In the genomic region with DNA sequence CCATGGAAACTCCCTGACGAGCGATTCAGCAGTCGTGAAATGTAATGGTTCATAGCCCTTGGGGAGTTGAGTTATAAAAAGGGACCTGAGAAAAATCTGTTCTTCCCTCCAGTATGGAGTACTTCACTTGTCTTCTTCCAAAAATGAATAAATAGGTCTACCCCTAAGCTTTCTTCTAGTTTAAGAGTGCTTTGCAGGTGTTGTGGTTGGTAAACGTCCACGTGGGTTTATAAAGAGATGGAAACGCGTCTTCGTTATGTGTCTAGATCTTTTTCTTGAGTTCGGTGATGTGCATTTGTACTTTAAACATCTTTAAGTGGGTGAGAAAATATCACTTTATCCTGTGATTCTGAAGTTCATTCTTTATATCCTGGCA, we compare ENCODE assay signal across 8 mouse cellular contexts. TPM values are rescaled to one million over a fixed set of nuclear protein-coding genes. Genes with fewer than 3 reads are reported as not detected.
DNase-seq lines count a peak whose midpoint lies in the region; ATAC-seq and TF ChIP-seq lines count a peak whose summit lies in the region.

No protein-coding gene starts in this region.

- TF ChIP-seq POLR2A in myocyte (IDR thresholded peaks at IDR 0.05; ENCODE audit: insufficient read length, low read depth), result no peak

- H3K79me2 ChIP-seq in myocyte (ENCODE audit: control insufficient read depth, insufficient read depth), result peaks cover 31% of the 10 kb centered on the region

- intact Hi-C loops in left cerebral cortex, adult 2 months (cut with DNase I), result loop anchor here (5.0 kb wide), 3 partner anchors 86 to 206 kb away; a partner anchor contains a TSS

- H3K36me3 ChIP-seq in embryonic facial prominence, embryonic 12.5 days, result peaks cover 13% of the 10 kb centered on the region
- H3K36me3 ChIP-seq in intestine, embryonic 14.5 days (ENCODE audit: control insufficient read depth, insufficient read depth, low read length), result peaks cover 22% of the 10 kb centered on the region
- peaks cover 15% of the 10 kb centered on the region for H3K36me3 ChIP-seq in myocyte (ENCODE audit: control insufficient read depth, insufficient read depth)

- 4% methylated on average over 9 of the region's 9 CpGs for WGBS in embryonic facial prominence, embryonic 12.5 days
- whole genome bisulfite sequencing in intestine, embryonic 14.5 days, result 2% methylated on average over 9 of the region's 9 CpGs

- H3K27me3 ChIP-seq in embryonic facial prominence, embryonic 12.5 days, result no peaks in the 10 kb centered on the region
- no peaks in the 10 kb centered on the region for H3K27me3 ChIP-seq in intestine, embryonic 14.5 days (replicated peaks; ENCODE audit: control insufficient read depth, insufficient read depth, low read length)
- no peaks in the 10 kb centered on the region for H3K27me3 ChIP-seq in myocyte (ENCODE audit: control insufficient read depth, insufficient read depth, insufficient read length)

- no peak for ATAC-seq in embryonic facial prominence, embryonic 12.5 days (ENCODE audit: insufficient number of reproducible peaks, insufficient read depth, low FRiP score, low TSS enrichment)
- ATAC-seq in intestine, embryonic 14.5 days (replicated peaks; ENCODE audit: low FRiP score, low TSS enrichment, low read depth), result no peak

- peak overlapping the region; percentile 95 for H3K4me3 ChIP-seq in left cerebral cortex, adult 2 months
- peak overlapping the region; percentile 73 for H3K4me3 ChIP-seq in embryonic facial prominence, embryonic 12.5 days
- peak overlapping the region; percentile 80 for H3K4me3 ChIP-seq in intestine, embryonic 14.5 days (ENCODE audit: low read depth, low read length)
- H3K4me3 ChIP-seq in myocyte, result peak overlapping the region; percentile 79

- no peaks in the 10 kb centered on the region for H3K9me3 ChIP-seq in embryonic facial prominence, embryonic 12.5 days
- H3K9me3 ChIP-seq in intestine, embryonic 14.5 days (ENCODE audit: control insufficient read depth, low read length), result no peaks in the 10 kb centered on the region

- peak overlapping the region; percentile 64 for H3K4me2 ChIP-seq in embryonic facial prominence, embryonic 12.5 days (replicated peaks)
- H3K4me2 ChIP-seq in intestine, embryonic 14.5 days (ENCODE audit: low read length), result peak overlapping the region; percentile 75
- peak overlapping the region; percentile 91 for H3K4me2 ChIP-seq in myocyte (ENCODE audit: low read depth)

- peak overlapping the region; percentile 56 for H3ac ChIP-seq in myocyte (ENCODE audit: control insufficient read depth, insufficient read length)

- TF ChIP-seq CTCF in left cerebral cortex, adult 2 months (IDR thresholded peaks at IDR 0.05), result no peak

- peak overlapping the region; percentile 99 for H3K27ac ChIP-seq in left cerebral cortex, adult 2 months
- H3K27ac ChIP-seq in embryonic facial prominence, embryonic 12.5 days, result peak overlapping the region; percentile 91; the same call in 1 of the 2 replicates
- H3K27ac ChIP-seq in intestine, embryonic 14.5 days (ENCODE audit: low read depth), result peak overlapping the region; percentile 94; the same call in 1 of the 2 replicates

- peaks cover 8% of the 10 kb centered on the region; the same call in 1 of the 2 replicates for H3K4me1 ChIP-seq in embryonic facial prominence, embryonic 12.5 days
- peaks cover 7% of the 10 kb centered on the region; the same call in 1 of the 2 replicates for H3K4me1 ChIP-seq in intestine, embryonic 14.5 days (replicated peaks; ENCODE audit: control insufficient read depth, insufficient read depth, low read length)

- no peak for DNase-seq in left cerebral cortex, adult 2 months (ENCODE audit: extremely low spot score in 1 of 2, low spot score in 2 of 2)
- DNase-seq in left cerebral cortex, adult 18-20 months (ENCODE audit: low spot score in 2 of 2), result no peak
- no peak for DNase-seq in intestine, embryonic 14.5 days (ENCODE audit: low spot score)
- no peak for DNase-seq in embryo, embryonic 9.5 days (ENCODE audit: extremely low spot score)
- DNase-seq in spleen, adult 18-20 months, result no peak
- no peak for DNase-seq in cerebellum, adult 11-12 months

- peak overlapping the region; percentile 62 for H3K9ac ChIP-seq in embryonic facial prominence, embryonic 12.5 days
- H3K9ac ChIP-seq in intestine, embryonic 14.5 days (ENCODE audit: low read length), result peak overlapping the region; percentile 64

TF ChIP-seq in myocyte, 11 proteins besides CTCF, POLR2A, EP300 and RAD21:
- no peak for TF ChIP-seq CEBPB (IDR thresholded peaks at IDR 0.05; ENCODE audit: insufficient read depth, poor library complexity, severe bottlenecking)
- no peak for TF ChIP-seq MYOG (IDR thresholded peaks at IDR 0.05; ENCODE audit: control insufficient read depth in 1 of 3, insufficient read depth in 1 of 3, insufficient read length in 2 of 3, low read depth in 2 of 3)
- no peak for TF ChIP-seq MAX (IDR thresholded peaks at IDR 0.05; ENCODE audit: low read depth)
- TF ChIP-seq TCF12 (IDR thresholded peaks at IDR 0.05; ENCODE audit: insufficient read depth, poor library complexity, severe bottlenecking), result no peak
- TF ChIP-seq REST (IDR thresholded peaks at IDR 0.05; ENCODE audit: insufficient read depth, insufficient read length), result no peak
- TF ChIP-seq MYOD1 (IDR thresholded peaks at IDR 0.05; ENCODE audit: control insufficient read depth in 1 of 3, insufficient read length in 2 of 3, low read depth in 2 of 3), result no peak
- TF ChIP-seq TCF3 (IDR thresholded peaks at IDR 0.05; ENCODE audit: insufficient read length, low read depth), result no peak
TF ChIP-seq in myocyte: peak in this region for 0.

RNA-seq across cellular contexts. Expression of a gene that starts 0.9 kb away (rescaled TPM):
- total RNA-seq in left cerebral cortex, adult 2 months (2021), result 10 to 100 TPM; 32.6 to 35.1 TPM
- total RNA-seq in left cerebral cortex, adult 18-20 months (2021), result 10 to 100 TPM; 35.6 to 44.1 TPM
- 66.8 and 83.4 TPM in 2 replicates for polyA plus RNA-seq in embryonic facial prominence, embryonic 12.5 days (2016; fragmentation: Nextera tagmentation; extraction: Ambion mirVana)
- 105 and 116 TPM in 2 replicates for polyA plus RNA-seq in intestine, embryonic 14.5 days (2014; fragmentation: Nextera tagmentation; extraction: Ambion mirVana)
- 23.6 TPM for polyA plus RNA-seq in myocyte (2012; fragmentation: generic; extraction: Trizol)

RNA-seq across cellular contexts. Expression of a gene that starts 14.5 kb away (rescaled TPM):
- total RNA-seq in left cerebral cortex, adult 2 months (2021), result 100 to 1,000 TPM in 1 of 2 experiments, 10 to 100 TPM in 1; 98.0 to 106 TPM
- 100 to 1,000 TPM in 1 of 2 experiments, 10 to 100 TPM in 1; 96.8 to 100 TPM for total RNA-seq in left cerebral cortex, adult 18-20 months (2021)
- polyA plus RNA-seq in embryonic facial prominence, embryonic 12.5 days (2016; fragmentation: Nextera tagmentation; extraction: Ambion mirVana), result 32.0 and 32.3 TPM in 2 replicates
- polyA plus RNA-seq in intestine, embryonic 14.5 days (2014; fragmentation: Nextera tagmentation; extraction: Ambion mirVana), result 23.0 and 23.8 TPM in 2 replicates
- 6.5 TPM for polyA plus RNA-seq in myocyte (2012; fragmentation: generic; extraction: Trizol)
